Mouse (Mus musculus) ovary, postnatal 14 days (tissue): ENCODE measurements around the gene Gnb2.

Experiments used
- DNase-seq: peaks from one replicate; pipeline ENCODE4 v3.0.0; 2022; ENCODE audit warnings: low spot score

Gene Gnb2

DNA sequence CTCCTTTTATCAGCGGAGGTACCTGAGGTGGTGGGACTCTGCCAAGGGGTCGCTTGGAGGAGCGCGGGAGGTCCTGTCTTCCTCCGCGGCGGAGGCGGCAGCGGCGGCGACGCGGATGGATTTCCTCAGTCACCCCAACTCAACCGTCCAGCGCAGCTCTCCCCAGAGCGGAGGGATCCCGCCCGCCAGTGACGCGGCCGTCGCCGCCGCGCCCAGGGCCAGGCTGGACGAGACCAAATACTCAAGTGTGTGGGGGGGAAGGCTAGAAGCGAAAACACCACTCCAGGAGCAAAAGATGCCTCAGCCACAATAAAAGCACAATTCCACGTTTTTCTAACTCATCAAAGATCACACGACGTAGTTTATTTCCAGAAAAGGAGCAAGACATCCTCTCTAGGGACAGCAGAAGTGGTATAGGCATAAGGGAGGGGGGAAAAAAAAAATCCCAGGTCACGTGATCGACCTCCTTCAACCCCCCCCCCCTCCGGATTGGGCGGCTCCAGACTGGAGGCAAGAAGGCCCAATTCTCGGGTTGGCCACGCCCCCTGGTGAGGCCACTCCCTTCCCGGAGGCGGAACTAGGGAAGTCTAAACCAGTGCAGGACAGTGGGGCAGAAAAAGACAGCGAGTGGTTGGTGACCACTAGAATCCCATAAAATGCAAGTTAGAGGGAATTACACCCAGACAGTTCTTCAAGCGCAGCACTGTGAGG is at the start of gene Gnb2, which contains the start of gene Epo:
TSS of gene Gnb2 (minus strand) at position 394 of the 711 bp plus-strand sequence.
TSS of gene Epo (minus strand) at position 126 of the 711 bp plus-strand sequence.
- peak; percentile 94 for DNase-seq

DNA sequence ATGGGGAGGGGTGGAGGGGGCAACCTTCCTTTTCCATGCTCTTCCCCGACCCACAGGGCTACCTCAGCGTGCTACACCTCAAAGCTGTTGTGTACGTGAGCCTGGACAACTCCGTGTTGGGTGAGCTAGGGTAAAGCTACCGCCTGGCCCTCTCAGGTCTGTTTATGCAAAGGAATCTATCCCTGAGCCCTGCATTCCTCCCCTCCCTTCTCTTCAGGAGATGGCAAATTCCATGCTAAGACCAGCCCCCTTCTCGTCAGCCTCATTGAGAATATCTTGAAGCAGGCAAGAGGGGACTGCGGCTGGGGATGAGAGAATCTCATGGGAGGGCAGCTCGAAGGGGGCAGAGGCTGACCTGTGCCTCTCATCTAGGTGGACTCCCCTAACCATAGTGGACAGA is 49.4 kb upstream of the Gnb2 start:
- DNase-seq = no peak

DNA sequence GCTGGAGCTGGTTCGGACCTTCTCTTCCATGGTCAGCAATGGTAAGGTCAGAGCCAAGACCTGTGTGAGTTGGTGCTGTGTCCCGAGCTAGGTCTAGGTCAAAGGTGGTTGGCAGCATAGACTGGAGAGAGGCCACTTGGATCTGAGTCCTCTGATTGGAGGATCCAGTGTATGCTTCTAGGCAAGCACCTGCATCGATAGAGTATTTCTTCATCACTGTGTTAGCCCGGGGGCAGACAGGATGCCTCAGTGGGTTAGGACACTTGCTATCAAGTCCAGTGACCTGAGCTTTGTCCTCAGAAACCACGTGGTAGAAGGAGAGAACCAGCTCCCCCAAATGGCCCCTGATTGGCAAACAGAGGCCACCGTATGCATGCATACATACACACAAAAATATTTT is 46.9 kb upstream of the Gnb2 start:
- no peak for DNase-seq

DNA sequence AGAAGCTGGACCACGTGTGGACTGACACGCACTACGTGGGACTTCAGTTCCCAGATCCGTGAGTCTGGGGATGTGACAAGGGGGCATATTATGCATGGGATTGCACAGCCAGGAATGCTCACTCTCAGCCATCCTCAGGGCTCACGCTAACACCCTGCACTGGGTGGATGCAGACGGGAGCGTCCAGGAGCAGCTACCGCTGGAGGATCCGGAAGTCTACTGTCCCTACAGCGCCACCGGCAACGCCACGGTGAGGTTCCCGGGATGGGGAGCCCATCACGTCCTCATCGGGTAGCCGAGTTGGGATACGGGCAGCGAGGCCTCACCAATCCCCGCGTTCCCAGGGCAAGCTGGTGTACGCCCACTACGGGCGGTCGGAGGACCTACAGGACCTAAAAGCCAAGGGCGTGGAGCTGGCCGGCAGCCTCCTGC is 41.2 kb upstream of the Gnb2 start:
- DNase-seq = peak; percentile 22

DNA sequence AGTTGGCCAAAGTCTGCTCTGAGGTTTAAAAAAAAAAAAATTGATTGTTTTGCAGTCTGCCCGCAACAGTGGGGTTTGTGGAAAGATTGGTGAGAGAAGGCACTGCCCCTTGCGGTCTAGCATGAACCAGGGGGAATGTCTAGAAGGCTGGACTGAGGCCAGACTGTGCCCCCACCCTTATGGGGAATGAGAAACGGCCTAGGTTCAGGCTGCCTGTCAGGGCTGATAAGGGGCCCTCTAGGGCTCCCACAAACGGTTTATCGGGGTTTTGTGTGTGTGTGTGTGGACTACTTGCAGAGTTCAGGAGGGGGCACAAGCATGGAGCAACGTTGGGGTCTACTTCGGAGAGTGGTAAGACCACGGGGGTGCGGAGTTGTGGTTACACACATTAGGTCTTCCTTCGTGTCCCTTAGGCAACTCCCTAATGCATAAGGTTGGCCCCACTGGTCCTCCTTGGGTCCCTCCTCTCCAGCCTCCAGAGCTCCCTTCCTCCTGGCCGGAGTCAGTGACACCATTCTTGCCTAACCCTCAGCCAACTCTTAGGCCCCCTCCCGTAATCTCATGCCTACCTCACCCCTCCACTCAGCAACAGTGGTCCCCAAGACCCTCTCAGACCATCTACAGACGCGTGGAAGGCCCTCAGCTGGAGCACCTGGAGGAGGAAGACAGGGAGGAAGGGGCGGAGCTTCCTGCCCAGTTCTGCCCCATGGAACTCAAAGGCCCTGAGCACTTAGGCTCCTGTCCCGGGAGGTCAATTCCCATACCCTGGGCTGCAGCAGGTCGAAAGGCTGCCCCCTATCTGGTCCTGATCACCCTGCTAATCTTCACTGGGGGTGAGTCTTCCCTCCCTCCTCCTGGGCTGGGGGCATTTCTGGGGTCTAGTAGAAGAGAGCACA is 37.6 kb upstream of the Gnb2 start:
- DNase-seq = no peak

DNA sequence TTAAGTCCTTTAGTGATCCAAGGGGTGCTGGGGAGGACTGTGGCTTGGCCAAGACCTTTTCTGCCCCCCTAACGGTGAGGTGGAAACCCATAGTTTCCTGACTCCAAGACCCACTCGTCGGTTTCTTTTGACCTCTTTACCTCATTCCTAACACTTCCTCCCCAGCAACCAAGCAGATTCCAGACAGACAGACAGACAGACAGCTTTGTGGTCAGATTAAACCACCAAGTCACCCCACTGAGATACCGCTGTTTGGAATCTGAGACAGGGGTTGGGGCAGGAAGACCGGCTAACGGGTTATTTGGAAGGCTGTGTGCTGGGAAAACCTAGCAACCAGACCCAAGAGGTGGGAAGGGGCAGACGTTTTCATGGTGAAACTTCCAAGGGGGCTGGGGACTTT is 36.9 kb upstream of the Gnb2 start:
- no peak for DNase-seq

DNA sequence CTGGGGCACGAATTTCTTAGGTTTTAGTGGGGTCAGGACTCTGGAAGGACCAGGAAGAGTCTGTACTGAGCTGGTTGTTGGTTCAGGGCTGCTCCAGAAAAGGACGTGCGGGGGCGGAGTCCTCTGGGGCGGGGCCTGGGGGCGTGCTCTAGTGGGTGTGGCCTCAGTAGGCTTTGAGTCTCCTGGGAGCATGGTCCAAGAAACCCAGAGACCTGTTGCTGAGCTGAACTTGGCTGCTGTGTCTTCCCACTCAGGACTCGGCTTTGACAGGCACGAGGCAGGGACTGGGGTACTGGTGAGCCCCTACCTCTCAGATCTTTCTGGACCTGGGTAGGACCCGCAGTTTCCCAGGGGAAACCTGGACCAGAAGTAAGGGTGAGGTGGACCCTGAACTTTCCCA is 36.4 kb upstream of the Gnb2 start, which contains the start of gene Tfr2:
TSS of gene Tfr2 (plus strand) at position 176 of the 400 bp plus-strand sequence.
- DNase-seq = peak; percentile 36

DNA sequence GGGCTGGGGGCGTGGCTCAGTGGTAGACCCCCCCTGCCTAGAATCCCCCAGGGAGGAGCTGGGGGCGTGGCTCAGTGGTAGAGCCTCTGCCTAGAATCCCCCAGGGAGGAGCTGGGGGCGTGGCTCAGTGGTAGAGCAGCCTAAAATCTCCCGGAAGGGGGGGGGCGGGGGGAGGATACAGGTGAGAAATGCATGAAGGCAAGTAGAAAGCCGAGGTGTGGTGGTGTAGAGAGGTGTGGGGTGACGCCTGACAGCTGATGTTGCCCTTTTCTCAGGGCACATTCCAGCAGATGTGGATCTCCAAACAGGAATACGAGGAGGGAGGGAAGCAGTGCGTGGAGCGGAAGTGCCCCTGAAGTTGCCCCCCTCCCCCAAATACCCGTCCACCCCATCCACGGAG is 35.7 kb upstream of the Gnb2 start:
- DNase-seq = no peak

DNA sequence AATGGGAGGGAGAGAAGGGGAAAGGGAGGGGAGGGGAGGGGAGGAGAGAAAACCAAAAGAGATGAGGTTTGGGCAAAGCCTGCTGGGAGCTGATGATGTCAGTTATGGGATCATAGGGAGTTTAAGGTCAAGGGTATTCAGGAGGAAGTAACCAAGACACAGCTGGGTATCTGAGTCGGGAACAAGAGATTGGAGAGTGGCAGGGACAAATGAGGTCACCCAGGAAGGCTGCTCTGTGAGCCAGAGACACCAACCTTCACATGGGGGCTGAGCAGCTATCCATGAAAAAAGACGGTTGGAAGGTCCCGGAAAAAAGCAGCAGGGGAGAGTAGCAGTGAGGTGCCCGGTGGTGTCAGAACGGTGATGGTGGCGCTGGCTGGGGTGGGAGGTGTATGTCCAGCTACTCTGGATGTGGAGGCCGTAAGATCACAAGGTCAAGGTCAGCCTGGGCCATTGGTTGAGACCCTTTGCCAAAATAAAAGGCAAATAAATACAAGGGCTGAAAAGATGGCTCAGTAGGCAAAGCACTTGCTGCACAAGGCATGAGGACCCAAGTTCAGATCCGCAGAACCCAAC is 35.0 kb upstream of the Gnb2 start:
- no peak for DNase-seq

DNA sequence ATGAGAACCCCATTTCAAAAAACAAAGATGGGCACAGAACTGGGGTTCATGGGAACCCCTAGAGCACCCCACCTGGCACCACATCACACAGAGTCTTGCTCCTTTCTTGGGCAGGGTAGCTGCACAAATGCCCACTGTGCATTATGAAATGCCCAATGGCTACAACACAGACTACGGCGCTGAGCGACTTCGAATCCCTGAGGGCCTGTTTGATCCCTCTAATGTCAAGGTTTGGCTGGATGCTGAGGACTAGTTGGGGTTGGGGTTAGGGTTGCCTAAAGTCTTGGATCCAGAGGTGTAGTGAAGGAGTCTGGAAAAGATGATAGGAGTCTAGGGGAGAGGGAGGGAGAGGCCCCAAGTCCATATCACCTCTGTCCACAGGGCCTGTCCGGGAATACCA is 33.1 kb upstream of the Gnb2 start:
- no peak for DNase-seq

DNA sequence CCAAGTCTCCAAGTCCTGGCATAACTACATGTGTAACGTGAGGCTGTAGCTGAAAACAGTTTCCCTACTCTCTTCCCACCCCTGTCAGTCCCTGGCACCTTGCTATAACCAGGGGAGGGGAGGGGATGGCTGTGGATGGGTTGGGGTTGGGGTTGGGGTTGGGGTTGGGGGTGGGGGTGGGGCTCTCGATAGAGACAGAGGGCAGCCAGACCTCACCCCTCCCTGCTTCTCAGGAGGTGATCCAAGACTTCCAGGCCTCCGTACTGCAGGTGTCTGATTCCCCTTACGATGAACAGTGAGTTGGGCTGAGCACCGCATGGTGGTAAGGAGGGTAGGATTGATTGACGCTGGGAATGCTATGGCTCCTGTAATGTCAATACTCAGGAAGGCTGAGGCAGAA is 32.4 kb upstream of the Gnb2 start:
- no peak for DNase-seq

DNA sequence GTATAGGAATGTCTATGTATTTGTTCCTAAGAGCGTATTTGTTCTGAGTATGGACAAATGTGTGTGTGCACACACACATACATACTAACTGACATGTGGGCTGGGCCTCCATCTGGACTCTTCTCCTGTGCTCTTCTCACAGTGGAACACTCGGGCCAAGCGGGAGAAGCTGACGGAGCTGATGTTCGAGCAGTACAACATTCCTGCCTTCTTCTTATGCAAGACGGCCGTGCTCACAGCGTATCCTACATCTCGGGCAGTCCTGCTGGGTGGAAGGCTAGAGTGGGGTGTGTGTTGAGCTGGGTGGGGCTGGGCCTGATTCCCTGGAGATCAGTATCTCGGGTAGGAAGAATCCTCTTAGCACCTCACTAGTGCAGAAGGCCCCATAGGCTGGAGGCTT is 29.7 kb upstream of the Gnb2 start:
- no peak for DNase-seq

DNA sequence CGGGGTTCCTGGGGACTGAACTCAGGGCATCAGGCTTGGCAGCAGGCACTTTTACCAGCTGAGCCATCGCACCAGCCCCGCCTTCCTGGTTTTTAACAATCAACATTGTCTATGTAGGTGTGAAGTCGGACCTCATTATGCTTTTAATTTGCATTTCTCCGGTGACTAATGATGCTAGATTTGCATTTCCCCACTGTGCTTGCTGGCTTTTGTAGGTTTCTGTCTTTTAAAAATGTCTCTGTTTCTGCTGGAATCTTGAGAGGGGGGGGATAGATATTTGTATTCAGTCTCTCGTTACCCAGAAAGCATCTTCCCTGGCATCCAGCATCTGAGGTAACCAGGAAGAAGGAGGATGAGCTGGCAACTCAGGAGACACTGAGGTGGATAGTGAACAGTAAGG is 28.2 kb upstream of the Gnb2 start:
- DNase-seq = no peak

DNA sequence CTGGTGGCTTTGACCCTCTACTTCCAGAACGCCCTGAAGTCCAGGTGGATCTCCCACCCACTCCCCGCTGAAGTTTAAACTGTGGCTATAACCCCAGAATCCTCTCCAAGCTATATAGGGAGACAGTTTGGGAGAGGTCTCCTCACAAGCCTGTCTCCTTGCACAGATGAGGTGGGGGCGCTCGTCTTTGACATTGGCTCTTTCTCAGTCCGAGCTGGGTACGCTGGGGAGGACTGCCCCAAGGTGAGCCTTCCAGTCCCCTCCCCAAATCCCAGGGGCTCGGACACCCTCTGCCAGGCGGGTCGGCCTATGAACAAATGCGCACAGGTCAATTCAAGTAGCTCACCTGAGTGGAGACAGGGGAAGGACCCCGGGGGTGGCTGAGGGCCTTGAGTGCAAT is 20.6 kb upstream of the Gnb2 start:
- no peak for DNase-seq

DNA sequence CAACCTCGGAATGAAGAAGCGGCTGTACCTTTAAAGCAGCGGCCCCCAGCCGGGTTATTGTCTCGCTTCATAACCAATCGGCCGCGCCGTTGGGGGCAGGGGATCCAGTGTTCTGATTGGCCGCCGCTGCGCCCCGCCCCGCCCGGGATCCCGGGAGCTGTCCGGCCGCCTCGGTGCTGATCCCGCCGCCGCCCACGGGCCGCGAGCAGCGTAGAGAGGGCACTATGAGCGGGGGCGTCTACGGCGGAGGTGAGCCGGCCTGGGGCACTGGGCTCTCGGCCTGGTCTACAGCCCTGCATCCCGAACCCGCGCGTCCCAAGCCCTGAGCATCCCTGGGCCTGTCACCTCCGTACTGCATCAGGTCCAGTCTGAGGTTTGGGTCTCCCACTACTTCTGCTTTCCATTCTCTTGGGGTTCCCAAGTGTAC is 20.1 kb upstream of the Gnb2 start, which contains the start of gene Actl6b:
TSS of gene Actl6b (plus strand) at position 107 of the 427 bp plus-strand sequence.
- peak; percentile 77 for DNase-seq

DNA sequence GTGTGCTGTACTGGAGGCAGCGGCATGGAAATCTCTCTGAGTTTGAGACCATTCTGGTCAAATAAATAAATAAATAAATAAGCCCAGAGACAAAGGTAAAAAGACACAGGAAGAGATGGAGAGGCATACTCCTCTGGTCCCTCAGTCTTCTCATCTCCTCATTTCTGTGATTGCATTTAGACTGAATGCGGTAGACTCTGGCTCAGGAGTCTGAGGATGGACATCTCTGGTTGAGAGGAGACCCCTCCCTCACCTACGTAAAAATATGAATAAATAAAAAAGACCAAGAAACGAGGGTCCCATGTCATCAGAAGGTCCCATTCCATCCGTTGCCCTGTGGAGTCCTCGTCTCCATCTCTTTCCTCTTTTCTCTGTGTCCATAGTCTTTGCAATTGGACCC is 19.7 kb upstream of the Gnb2 start:
- no peak for DNase-seq

DNA sequence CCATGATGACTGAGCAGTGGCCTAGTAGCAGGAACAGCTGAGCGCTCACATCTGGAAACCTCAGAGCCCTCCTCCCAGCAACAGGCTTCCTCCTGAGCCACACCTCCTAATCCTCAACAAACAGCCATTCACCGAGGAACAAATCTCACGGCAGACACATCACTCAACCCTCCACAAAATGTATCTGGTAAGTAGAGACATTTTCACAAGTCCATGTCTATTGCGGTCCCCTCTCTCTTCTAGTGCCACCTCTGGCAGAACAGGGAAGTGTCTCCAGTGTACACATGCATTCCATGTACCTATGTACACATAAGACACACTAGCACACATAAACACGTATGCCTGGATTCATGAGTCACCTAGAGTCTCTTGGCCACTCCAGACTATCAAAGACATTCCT is 17.8 kb upstream of the Gnb2 start:
- no peak for DNase-seq

DNA sequence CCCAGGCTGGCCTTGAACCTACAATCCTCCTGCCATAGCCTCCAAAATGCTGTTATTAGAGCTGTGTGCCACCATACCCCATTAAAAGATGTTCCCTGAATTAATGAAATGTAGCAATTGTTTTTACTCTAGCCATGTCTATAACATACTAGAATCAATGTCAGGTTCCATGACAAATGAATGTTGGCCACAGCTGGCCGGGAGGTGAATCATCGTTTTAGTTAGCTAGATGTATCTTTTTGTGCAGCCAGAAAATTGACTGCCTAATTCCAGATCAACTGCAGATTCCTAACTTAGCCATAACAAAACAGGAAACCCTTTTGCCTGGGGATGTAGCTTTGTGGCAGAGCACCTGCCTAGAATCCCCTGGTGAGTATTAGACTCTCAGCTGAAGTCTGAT is 16.5 kb upstream of the Gnb2 start:
- no peak for DNase-seq

DNA sequence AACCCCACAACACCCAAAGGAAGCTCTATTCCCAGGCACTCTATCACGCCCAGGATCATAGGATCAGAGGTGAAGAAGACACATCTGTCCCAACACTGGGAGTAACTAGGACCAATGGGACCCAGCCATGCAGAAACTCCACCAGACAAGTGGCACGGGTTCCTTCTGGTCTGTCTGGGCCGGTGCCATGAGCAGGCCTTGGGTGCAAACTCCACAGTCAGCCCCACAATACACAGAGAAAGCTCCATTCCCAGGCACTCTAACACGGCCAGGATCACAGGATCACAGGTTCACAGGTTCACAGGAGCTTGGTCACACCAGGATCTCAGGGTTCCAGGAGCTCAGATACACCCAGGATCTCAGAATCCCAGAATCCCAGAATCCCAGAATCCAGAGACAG is 12.3 kb upstream of the Gnb2 start:
- no peak for DNase-seq

DNA sequence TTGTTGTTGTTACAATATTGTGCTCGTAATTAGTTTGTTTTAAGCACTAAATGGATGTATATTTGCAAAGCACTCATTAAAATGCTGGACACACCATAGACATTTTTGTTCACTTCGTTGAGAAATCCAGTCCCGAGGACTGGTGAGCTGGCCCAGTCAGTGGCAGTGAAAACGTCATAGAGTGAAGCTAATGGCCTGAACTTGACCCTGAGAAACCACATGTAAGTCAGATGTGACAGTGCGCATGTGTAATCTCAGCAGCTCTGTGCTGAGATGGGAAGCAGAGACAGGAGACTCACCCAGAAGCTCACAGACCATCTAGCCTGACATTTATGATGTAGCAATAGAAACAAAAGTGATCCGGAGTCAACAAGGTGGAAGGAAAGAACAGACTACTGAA is 11.6 kb upstream of the Gnb2 start:
- DNase-seq = no peak

DNA sequence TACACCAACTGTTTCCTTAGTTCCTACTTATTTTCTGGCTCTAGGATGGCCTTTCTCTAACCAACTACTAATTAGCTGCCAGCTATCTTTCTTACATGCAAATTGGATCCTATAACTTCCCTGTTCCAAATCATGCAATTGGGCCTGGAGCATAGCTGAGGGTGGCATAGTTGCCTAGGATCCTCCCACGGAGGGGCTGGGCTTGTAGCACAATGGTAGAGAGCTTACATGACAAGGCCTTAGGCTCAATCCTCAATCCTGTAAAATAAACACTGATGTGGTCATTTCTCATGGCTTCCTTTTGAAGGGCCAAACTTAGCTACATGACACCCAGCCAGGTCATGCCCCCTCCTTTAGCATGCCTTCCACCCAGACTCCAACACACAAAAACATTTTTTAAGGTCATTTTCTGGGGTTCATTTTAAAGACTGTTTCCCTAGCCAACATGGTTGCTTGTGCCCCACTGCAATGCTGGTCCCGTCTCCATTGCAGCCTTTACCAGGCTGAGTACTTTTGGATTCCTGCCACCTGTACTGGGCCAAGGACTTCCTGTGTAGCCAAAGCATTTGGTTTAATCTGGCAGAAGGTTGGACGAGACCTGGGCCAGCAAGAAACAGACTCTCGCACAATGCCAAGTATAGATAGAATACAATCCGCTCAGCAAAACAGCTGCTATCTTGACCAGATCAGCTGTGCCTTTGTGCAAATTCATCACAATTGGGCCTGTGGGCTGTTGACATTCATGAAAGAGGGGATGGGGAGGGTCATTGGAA is 8.6 kb upstream of the Gnb2 start:
- DNase-seq = no peak

DNA sequence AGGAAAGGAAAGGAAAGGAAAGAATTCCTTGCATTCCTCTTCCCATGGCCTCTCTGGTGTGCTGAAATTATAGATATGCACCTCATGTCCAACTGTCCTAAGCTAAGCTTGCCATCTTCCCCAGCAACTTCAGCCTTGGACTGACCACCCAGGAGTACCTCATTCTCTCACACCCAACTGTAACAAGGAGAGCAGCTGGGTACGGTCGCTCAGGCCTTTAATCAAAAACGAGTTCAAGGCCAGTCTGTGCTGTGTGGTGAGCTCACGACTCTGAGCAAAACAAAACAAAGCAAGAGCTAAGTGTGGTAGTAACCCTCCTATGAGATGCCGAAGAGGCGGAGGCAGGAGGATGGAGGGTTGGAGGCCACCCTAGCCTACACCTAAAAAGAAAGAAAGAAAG is 7.7 kb upstream of the Gnb2 start:
- DNase-seq = no peak
